Mouse (Mus musculus) limb, embryonic 14.5 days (tissue): ENCODE results near the gene Spata18. TPM values are rescaled to one million over a fixed set of nuclear protein-coding genes. Genes with fewer than 3 reads are reported as not detected.
A peak's percentile ranks its signal among the peaks of the same experiment; 100 is the strongest.

Experiments used
- ATAC-seq: fragments of 200-750 bp; cut with Nextera tagmentation; 2 replicates; pipeline ENCODE4 v1.8.0; 2017; ENCODE audit warnings: low read depth, moderate number of reproducible peaks, moderate TSS enrichment; ENCODE audit not compliant: low FRiP score
- DNase-seq: peaks from one replicate; pipeline ENCODE4 v3.0.0-alpha.2; 2015; ENCODE audit warnings: low spot score
- H3K27ac ChIP-seq: fragments of 300-500 bp; sonication (generic); replicated peaks from 2 replicates; pipeline ENCODE4 v1.5.1; 2014; ENCODE audit warnings: low read depth, mild to moderate bottlenecking, low read length, moderate library complexity, mixed read lengths
- H3K27me3 ChIP-seq: fragments of 300-500 bp; sonication (generic); 2 replicates; pipeline ENCODE4 v1.6.1; 2014; ENCODE audit warnings: low read length, mixed read lengths; ENCODE audit not compliant: control insufficient read depth, insufficient read depth
- H3K36me3 ChIP-seq: fragments of 300-500 bp; sonication (generic); 2 replicates; pipeline ENCODE4 v1.6.1; 2014; ENCODE audit warnings: mild to moderate bottlenecking, low read length, moderate library complexity, mixed read lengths; ENCODE audit not compliant: control insufficient read depth, insufficient read depth
- H3K4me1 ChIP-seq: fragments of 300-500 bp; sonication (generic); 2 replicates; pipeline ENCODE4 v1.6.1; 2014; ENCODE audit warnings: antibody characterized with exemption, low read length, mixed read lengths; ENCODE audit not compliant: control insufficient read depth, insufficient read depth
- H3K4me2 ChIP-seq: fragments of 300-500 bp; sonication (generic); replicated peaks from 2 replicates; pipeline ENCODE4 v1.6.1; 2014; ENCODE audit warnings: low read depth, mild to moderate bottlenecking, low read length, moderate library complexity; ENCODE audit not compliant: severe bottlenecking
- H3K4me3 ChIP-seq: fragments of 300-500 bp; sonication (generic); replicated peaks from 2 replicates; pipeline ENCODE4 v1.5.1; 2014; ENCODE audit warnings: low read length
- H3K9ac ChIP-seq: fragments of 300-500 bp; sonication (generic); 2 replicates; pipeline ENCODE4 v1.6.1; 2014; ENCODE audit warnings: mild to moderate bottlenecking, low read depth, low read length, moderate library complexity; ENCODE audit not compliant: severe bottlenecking
- H3K9me3 ChIP-seq: fragments of 300-500 bp; sonication (generic); 2 replicates; pipeline ENCODE4 v1.6.1; 2016; ENCODE audit warnings: low read length; ENCODE audit not compliant: control insufficient read depth
- POLR2A ChIP-seq: fragments of 200-500 bp; IDR thresholded peaks from 2 replicates; pipeline ENCODE4 v1.8.0; 2012; ENCODE audit warnings: inconsistent platforms, mild to moderate bottlenecking, moderate library complexity, borderline replicate concordance; ENCODE audit not compliant: insufficient read depth, insufficient read length; ENCODE audit errors: extremely low read depth
- WGBS: fragments of 180-500 bp; shearing (Covaris S2); extraction: QIAGEN DNeasy Blood & Tissue Kit; methylation state at CpG from one replicate; pipeline ENCODE4 v1.1.7; 2014; 5-methylcytosine and 5-hydroxymethylcytosine counted together
- polyA plus RNA-seq, 2 experiments: library from polyadenylated mRNA; depleted of rRNA in 1 of 2; stranded (reverse) in 1 of 2; unstranded in 1 of 2; fragments of >200 nt; fragmentation: Nextera tagmentation in 1 of 2; extraction: Ambion mirVana in 1 of 2; gene quantifications; 2 replicates each; pipeline versions ENCODE4 v1.2.1 to v1.2.3; 2012 to 2014

Gene Spata18
- polyA plus RNA-seq, 2 experiments: 1.4 to 2.5 TPM

- H3K4me2 ChIP-seq: 0 out of 2 replicates have a peak overlapping the region, but pooled peaks have one; percentile 13
- WGBS: 57% methylated on average over 12 of the region's 12 CpGs
- no peaks in the 10 kb centered on the region for H3K27me3 ChIP-seq
- H3K4me3 ChIP-seq: no peak overlapping the region
- H3K9me3 ChIP-seq: no peaks in the 10 kb centered on the region
- DNase-seq (peak; percentile 64), ATAC-seq (peak; percentile 62; the same call in 1 of the 2 replicates)
- no peaks in the 10 kb centered on the region for H3K36me3 ChIP-seq
- peaks cover 38% of the 10 kb centered on the region for H3K4me1 ChIP-seq
- peak overlapping the region; percentile 88 for H3K27ac ChIP-seq
- TF ChIP-seq POLR2A: no peak
- no peak overlapping the region for H3K9ac ChIP-seq
Measured at GRCm38 (mm10) chr5:73701946-73702710, 50.9 kb downstream of the Spata18 start.

GRCm38 (mm10) chr5:73703096-73703495, 51.9 kb downstream of the Spata18 start:
- Histone ChIP-seq H3K4me2 (no peak overlapping the region), H3K9me3 (no peaks in the 10 kb centered on the region), H3K4me1 (peaks cover 38% of the 10 kb centered on the region), H3K4me3 (no peak overlapping the region), H3K27ac (peak overlapping the region; percentile 88), H3K9ac (no peak overlapping the region), H3K36me3 (no peaks in the 10 kb centered on the region), H3K27me3 (no peaks in the 10 kb centered on the region)
- WGBS: 94% methylated on average over 4 of the region's 4 CpGs
- DNase-seq (no peak), ATAC-seq (no peak)
- TF ChIP-seq POLR2A: no peak

- TF ChIP-seq POLR2A: no peak
- Histone ChIP-seq H3K27me3 (no peaks in the 10 kb centered on the region), H3K27ac (no peak overlapping the region), H3K9ac (no peak overlapping the region), H3K4me3 (no peak overlapping the region), H3K9me3 (no peaks in the 10 kb centered on the region), H3K36me3 (no peaks in the 10 kb centered on the region), H3K4me2 (no peak overlapping the region), H3K4me1 (peaks cover 38% of the 10 kb centered on the region)
- DNase-seq (no peak), ATAC-seq (no peak)
- 41% methylated on average over 14 of the region's 14 CpGs for WGBS
Measured at GRCm38 (mm10) chr5:73704263-73704662, 53.1 kb downstream of the Spata18 start.

GRCm38 (mm10) chr5:73704757-73705156, 53.6 kb downstream of the Spata18 start:
- no peak overlapping the region for H3K4me3 ChIP-seq
- H3K36me3 ChIP-seq: no peaks in the 10 kb centered on the region
- TF ChIP-seq POLR2A: no peak
- H3K4me1 ChIP-seq: peaks cover 38% of the 10 kb centered on the region
- no peak overlapping the region for H3K9ac ChIP-seq
- ATAC-seq: no peak
- H3K27me3 ChIP-seq: no peaks in the 10 kb centered on the region
- DNase-seq: no peak
- 74% methylated on average over 8 of the region's 8 CpGs for WGBS
- H3K4me2 ChIP-seq: no peak overlapping the region
- H3K27ac ChIP-seq: no peak overlapping the region
- H3K9me3 ChIP-seq: no peaks in the 10 kb centered on the region

- 19% methylated on average over 5 of the region's 5 CpGs for WGBS
- no peak for DNase-seq
- Histone ChIP-seq H3K4me1 (peaks cover 38% of the 10 kb centered on the region), H3K27ac (no peak overlapping the region), H3K4me2 (no peak overlapping the region), H3K4me3 (no peak overlapping the region), H3K9me3 (no peaks in the 10 kb centered on the region), H3K27me3 (no peaks in the 10 kb centered on the region), H3K36me3 (no peaks in the 10 kb centered on the region), H3K9ac (no peak overlapping the region)
- no peak for TF ChIP-seq POLR2A
- ATAC-seq: no peak
Measured at GRCm38 (mm10) chr5:73705290-73705689, 54.1 kb downstream of the Spata18 start.
